Mouse (Mus musculus) ES-E14 (cell line): ENCODE measurements around the gene Rai14.

Source experiments
- CHD2 ChIP-seq: IDR thresholded peaks from 2 replicates; pipeline ENCODE4 v1.6.1; 2014; ENCODE audit warnings: mild to moderate bottlenecking, low read depth, low read length, inconsistent platforms
- HCFC1 ChIP-seq: IDR thresholded peaks from 2 replicates; pipeline ENCODE4 v1.6.1; 2012; ENCODE audit warnings: low read length, inconsistent platforms, borderline replicate concordance; ENCODE audit not compliant: insufficient read depth
- MAFK ChIP-seq: IDR thresholded peaks from 2 replicates; pipeline ENCODE4 v1.6.1; 2014; ENCODE audit warnings: mild to moderate bottlenecking, low read depth, low read length, inconsistent platforms; ENCODE audit not compliant: insufficient read depth
- ZC3H11A ChIP-seq: IDR thresholded peaks from 2 replicates; pipeline ENCODE4 v1.6.1; 2012; ENCODE audit warnings: low read depth, mild to moderate bottlenecking, inconsistent platforms, low read length, borderline replicate concordance
- ZNF384 ChIP-seq: IDR thresholded peaks from 2 replicates; pipeline ENCODE4 v1.6.1; 2012; ENCODE audit warnings: low read depth, low read length, inconsistent platforms

DNA sequence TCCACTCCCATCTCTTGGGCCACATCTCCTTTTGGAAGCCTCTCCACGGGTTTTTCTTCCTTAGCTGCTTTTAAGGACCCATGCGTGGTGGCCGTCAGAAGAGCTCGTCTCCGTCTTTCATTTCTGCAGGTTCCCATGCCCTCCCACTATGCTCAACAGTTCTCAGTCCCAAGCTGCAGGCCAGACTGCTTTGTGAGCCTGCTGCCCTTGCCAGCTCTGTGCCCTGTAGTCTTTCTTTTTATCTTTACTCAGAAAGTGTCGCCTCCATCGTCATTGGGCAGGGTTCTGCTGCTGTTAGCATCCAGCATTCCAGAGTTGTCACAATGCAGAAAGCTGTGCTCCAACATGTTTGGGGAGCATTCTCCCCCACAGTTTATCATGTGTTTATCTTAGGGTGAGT lies 147.9 kb downstream of the Rai14 start:
- TF ChIP-seq HCFC1 = no peak
- TF ChIP-seq ZNF384 = no peak
- no peak for TF ChIP-seq MAFK
- TF ChIP-seq CHD2 = no peak
- no peak for TF ChIP-seq ZC3H11A
